Mouse (Mus musculus) cortical plate, adult 2 months (tissue): ENCODE results near the gene Oas1d.

ENCODE experiments used
- CTCF ChIP-seq: fragments of 200-500 bp; IDR thresholded peaks from 2 replicates; pipeline ENCODE4 v1.5.1; 2011; ENCODE audit warnings: mild to moderate bottlenecking, control low read depth, low read length; ENCODE audit not compliant: insufficient read depth; ENCODE audit errors: extremely low read depth
- POLR2A ChIP-seq: fragments of 200-500 bp; IDR thresholded peaks from 2 replicates; pipeline ENCODE4 v1.6.1; 2011; ENCODE audit warnings: mild to moderate bottlenecking, low read length, control low read depth; ENCODE audit not compliant: insufficient read depth; ENCODE audit errors: extremely low read depth

- TF ChIP-seq POLR2A (no peak), CTCF (peak; percentile 26; the same call in 1 of the 2 replicates)
Measured at GRCm38 (mm10) chr5:120865336-120865860, 48.9 kb upstream of the Oas1d start.
